Mouse (Mus musculus): ENCODE data around the gene Hacd3.
A peak's percentile ranks its signal among the peaks of the same experiment; 100 is the strongest.
"Not testable (repeated sequence)": the region's sequence is repeated elsewhere in the genome, so short reads cannot be mapped to it uniquely, and the experiment has no call there.

The Hacd3 gene

DNA sequence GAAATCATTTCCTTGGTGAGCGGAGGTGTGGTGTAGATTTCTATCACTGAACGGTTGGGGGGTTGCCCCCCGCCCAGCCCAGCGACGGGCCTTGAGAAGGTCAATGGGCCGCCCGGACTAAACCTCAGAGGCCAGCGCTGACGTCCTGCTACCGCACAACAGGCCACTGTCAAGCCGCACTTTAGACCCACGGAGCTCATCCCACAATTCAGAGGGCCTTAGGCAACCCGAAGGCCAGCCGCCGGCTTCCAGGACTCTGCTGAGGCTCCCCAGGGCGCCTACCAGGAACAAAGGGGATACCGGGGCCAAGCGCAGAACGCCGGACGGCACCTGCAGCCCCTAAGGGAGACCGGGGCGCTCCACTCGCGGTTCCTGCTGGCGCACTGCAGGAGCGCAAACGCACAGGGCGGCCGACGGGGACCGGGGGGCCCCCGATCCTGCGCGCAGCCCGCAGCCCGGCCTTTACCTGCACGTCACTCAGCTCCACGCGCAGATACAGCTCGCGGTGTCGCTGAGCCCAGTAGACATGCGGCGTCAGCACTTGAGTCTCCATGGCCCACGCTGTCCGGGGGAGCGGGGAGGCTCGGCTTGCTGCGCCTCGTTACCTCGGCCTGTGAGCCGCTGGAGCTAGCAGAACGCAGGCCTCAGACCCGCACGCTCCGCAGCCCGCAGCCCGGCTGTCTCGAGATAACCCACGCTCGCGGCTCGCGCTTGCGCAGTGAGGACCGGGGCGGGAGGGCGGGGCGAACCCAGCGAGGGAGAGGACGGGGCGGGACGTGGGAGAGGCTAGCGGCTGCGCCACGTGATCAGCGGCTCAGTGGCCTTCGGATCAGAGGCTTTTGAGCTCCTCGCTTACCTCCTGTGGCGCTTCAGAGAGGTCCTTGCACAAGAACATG, at the start of gene Hacd3:
Gene Hacd3, minus strand, starts transcription at position 703 of the 896 bp plus-strand sequence.
- peak; percentile 83 to 88 for DNase-seq

- DNase-seq = no peak
Measured at GRCm38 (mm10) chr9:65070587-65070986, 49.1 kb upstream of the Hacd3 start.

DNA sequence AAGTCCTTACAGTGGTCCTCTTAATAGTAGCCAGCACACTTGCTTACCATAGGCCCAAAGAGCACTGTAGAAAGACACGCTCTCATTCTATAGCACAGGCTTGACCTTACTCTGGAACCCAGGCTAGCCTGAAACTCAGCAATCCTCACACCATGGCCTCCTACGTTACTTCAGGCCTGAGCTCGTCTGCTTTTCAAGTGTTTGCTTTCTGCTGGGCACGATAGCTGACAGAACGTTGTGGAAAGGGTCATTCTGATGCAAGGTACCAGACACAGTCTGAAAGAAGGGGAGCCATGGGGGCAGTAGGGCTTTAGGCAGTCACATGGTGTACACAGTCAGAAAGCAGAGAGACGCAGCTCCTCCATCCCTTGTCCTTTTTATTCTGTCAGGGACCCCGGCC, 42.8 kb upstream of the Hacd3 start:
- no peak for DNase-seq

GRCm38 (mm10) chr9:65050981-65051380, 29.5 kb upstream of the Hacd3 start:
- no peak for DNase-seq

- DNase-seq = no peak
Measured at GRCm38 (mm10) chr9:65049422-65049821, 27.9 kb upstream of the Hacd3 start.

DNA sequence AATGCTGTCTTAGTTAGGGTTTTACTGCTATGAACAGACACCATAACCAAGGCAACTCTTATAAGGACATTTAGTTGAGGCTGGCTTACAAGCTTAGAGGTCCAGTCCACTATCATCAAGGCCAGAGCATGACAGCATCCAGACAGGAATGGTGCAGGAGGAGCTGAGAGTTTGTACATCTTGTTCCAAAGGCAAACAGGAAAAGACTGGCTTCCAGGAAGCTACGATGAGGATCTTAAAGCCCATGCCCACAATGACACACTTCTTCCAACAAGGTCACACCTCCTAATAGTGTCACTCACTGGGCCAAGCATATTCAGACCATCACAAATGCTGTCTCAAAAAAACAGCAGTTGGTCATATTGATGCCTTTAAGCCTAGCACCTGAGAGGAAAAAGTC, 25.5 kb upstream of the Hacd3 start:
- no peak for DNase-seq

DNA sequence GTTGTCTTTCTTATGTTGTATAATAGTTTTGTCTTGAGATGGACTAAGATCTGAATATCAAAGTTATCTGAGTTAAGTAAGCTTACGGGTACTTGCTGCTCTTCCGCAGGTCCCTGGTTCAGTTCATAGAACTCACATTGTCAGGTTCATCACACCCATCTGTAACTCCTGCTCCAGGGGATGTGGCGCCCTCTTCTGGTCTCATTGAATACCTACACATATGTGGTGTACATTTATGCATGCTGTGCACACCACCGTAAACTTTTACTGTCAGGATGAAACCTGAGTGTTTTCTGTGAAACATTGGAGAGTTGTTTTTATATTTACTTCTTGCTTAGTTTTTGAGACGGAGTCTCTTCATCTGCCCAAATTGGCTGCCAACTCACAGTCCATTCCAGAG, 19.9 kb upstream of the Hacd3 start:
- no peak for DNase-seq

- DNase-seq = no peak
Measured at GRCm38 (mm10) chr9:65036861-65037260, 15.4 kb upstream of the Hacd3 start.

DNA sequence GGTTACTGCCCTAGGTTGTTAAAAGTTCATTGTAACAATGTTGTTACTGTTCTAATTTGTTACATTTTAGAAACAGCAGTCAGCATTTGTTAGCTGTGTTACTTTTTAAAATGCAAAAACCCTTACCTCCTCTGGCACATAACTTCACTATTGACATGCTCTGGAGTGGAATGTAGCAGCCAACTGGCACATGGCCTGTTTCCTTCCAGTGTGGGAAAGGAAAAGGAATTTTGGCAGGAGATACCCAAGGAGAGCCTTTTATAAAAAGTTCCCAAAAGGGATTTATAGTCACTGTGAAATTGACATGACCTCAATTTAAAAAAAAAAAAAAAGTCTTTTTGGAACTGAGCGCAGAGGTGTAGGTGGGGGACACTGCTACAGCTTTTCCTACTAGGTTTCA, 15.0 kb upstream of the Hacd3 start:
- DNase-seq = peak; percentile 49 to 52

- DNase-seq = peak; percentile 92 to 95
Measured at GRCm38 (mm10) chr9:65032269-65033108, 11.0 kb upstream of the Hacd3 start, which contains the start of gene Dpp8. Gene Dpp8 (plus strand): TSS chr9:65032414.

DNA sequence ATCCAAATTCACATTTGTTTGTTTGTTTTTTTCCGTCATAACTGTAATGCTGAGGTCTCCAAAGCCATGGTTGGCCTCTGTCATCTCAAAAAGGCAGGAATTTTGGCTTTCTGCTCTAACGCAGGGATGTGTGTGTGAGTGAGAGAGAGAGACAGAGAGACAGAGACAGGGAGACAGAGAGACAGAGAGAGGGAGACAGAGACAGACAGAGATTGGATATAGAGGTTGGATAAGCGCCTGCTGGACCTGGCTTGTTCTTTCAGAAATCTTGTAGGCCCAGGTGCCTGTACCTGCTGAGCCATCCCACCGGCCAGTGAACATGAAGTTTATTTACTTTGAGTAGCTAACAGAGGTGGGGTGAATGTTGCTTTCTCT, 10.4 kb upstream of the Hacd3 start:
- DNase-seq = no peak

GRCm38 (mm10) chr9:65031355-65031754, 9.9 kb upstream of the Hacd3 start:
- DNase-seq = not testable (repeated sequence)

GRCm38 (mm10) chr9:65028313-65028712, 6.8 kb upstream of the Hacd3 start:
- no peak for DNase-seq

GRCm38 (mm10) chr9:65027241-65027640, 5.7 kb upstream of the Hacd3 start:
- no peak for DNase-seq

GRCm38 (mm10) chr9:65023447-65023846, 2.0 kb upstream of the Hacd3 start:
- DNase-seq = no peak

- no peak for DNase-seq
Measured at GRCm38 (mm10) chr9:65022580-65023135, 1.2 kb upstream of the Hacd3 start.

DNA sequence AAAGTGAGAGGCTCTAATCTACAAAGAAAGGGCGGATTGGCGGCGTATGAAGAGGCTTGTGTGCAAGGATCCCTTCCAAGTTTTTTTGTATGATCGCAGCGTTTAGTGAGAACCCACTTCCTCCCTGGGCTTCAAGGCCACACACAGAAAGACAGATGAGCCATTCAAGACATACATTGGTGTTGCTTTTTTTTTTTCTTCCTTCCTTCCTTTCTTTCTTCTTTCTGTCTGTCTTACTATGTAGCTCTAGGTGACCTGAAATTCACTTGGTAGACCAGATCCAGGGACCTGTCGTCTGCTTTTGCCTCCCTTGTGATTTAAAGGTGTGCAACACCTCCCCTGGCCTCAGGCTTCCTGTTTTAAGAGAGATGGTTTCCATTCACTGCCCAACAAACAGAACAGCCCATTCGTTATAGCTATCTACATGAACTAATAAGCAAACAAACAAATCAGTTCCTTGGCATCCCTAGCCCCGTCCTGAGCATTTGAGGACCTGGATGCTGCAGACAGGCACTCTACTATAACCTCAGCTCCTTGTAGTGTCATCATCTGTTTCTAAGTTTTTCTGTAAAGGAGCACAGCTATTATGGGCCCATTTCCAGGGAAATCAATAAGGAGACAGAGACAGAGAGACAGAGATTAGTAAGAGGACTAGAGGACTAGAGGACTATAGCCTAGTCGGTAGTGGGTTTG, 540 bp upstream of the Hacd3 start:
- no peak for DNase-seq

GRCm38 (mm10) chr9:65020128-65020527, 1.4 kb downstream of the Hacd3 start:
- DNase-seq = no peak

- DNase-seq = no peak
Measured at GRCm38 (mm10) chr9:65019146-65019545, 2.3 kb downstream of the Hacd3 start.

DNA sequence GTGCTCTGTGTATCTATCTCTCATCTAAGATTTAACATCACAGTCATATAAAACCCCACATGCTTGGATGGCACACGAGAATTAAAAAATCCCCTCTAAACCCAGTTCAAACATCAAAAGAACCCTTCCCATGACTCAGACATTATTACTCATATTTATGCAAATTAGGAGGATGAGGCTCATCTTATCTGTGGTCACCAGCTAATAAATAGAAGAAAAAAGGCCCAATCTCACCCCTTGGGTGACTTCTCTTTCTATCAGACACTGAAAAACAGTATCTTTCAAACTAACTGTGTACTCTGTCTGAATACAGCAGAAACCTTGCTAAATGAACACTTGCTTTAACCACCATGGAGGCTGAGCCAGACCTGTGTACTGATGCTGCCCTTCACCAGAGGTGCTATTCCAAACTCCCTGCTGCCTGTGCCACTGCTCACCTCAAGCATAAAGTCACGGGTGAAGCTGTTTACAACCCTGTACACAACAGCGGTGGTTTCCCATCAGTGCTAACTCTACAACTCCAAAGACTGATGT, 2.8 kb downstream of the Hacd3 start:
- DNase-seq = no peak

DNA sequence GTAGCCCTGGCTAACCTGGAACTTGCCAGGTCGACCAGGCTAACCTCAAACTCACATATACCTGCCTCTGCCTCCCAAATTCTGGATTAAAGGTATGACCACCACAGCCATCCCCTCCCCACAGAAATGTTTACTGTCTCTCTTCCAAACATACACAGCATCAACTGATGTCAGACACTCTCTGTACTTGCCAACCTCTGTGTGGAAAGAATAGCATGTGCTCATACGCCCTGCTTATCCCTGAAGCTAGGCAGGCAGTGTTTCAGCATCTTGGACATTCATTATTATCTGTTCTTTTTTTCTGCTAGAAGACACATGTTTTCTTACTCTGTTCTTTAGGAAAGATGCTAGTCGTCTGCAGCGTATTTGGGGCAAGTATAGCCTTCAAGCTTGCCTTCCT, 3.6 kb downstream of the Hacd3 start:
- no peak for DNase-seq

- no peak for DNase-seq
Measured at GRCm38 (mm10) chr9:65016978-65017827, 4.3 kb downstream of the Hacd3 start.

All from kidney, adult 8-10 months (tissue).